Mouse (Mus musculus): ENCODE measurements at regions not wholly inside any gene's neighbourhood (a gene's known extent, or its start where the extent isn't known, plus 50 kb on each side); places are given as distances from the start of the nearest gene placed in this dataset.

DNA sequence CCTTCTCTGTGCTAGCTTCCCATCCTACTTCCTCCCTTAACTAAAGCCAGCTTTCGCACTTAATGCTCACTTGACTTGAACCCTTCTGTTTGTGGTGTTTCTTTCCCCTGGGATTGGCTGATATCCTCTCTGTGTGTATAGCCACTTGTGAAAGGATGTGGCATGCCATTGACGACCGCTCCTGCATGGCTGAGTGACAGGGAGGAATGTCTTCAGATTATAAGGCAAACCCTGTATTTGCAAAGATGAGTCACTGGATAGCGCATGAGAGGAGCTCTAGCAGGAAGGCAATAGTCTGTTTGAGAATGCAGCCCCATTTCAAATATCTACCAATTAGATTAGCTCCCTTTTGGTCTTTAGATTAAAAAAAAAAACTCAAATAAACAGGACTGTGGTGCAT is 243.3 kb downstream of the Igsf11 start:
- no peaks in the 10 kb centered on the region for H3K9me3 ChIP-seq (ENCODE audit: control insufficient read depth, low read depth, low read length)
- no peak for ATAC-seq (ENCODE audit: insufficient number of reproducible peaks, insufficient read depth, low FRiP score, low read depth)
- no peak overlapping the region for H3K9ac ChIP-seq (replicated peaks; ENCODE audit: low read depth, low read length)
- no peak overlapping the region for H3K4me2 ChIP-seq (replicated peaks; ENCODE audit: low read depth, low read length)
- no peaks in the 10 kb centered on the region for H3K36me3 ChIP-seq (ENCODE audit: control insufficient read depth, insufficient read depth, low read length)
- no peak overlapping the region for H3K27ac ChIP-seq (ENCODE audit: low read length)
- 60% methylated on average over 4 of the region's 4 CpGs for WGBS
- no peaks in the 10 kb centered on the region for H3K27me3 ChIP-seq (ENCODE audit: control insufficient read depth, insufficient read depth, low read length)
- H3K4me1 ChIP-seq (ENCODE audit: control insufficient read depth, insufficient read depth, low read length): no peaks in the 10 kb centered on the region
- H3K4me3 ChIP-seq (ENCODE audit: low read depth, low read length): no peak overlapping the region

- 46% methylated on average over 2 of the region's 2 CpGs for WGBS
- no peak overlapping the region for H3K27ac ChIP-seq (ENCODE audit: low read length)
These were observed 254.7 kb downstream of the Igsf11 start for GRCm38 (mm10) chr16:39147151-39147550.

GRCm38 (mm10) chr16:39151325-39152318 is 259.2 kb downstream of the Igsf11 start:
- 74% methylated on average over 9 of the region's 9 CpGs for WGBS
- H3K27ac ChIP-seq (ENCODE audit: low read length): no peak overlapping the region
- H3K4me1 ChIP-seq (ENCODE audit: control insufficient read depth, insufficient read depth, low read length): no peaks in the 10 kb centered on the region
- no peak overlapping the region for H3K4me3 ChIP-seq (ENCODE audit: low read depth, low read length)
- H3K36me3 ChIP-seq (ENCODE audit: control insufficient read depth, insufficient read depth, low read length): no peaks in the 10 kb centered on the region
- H3K9ac ChIP-seq (replicated peaks; ENCODE audit: low read depth, low read length): no peak overlapping the region
- no peak overlapping the region for H3K4me2 ChIP-seq (replicated peaks; ENCODE audit: low read depth, low read length)
- no peaks in the 10 kb centered on the region for H3K9me3 ChIP-seq (ENCODE audit: control insufficient read depth, low read depth, low read length)
- H3K27me3 ChIP-seq (ENCODE audit: control insufficient read depth, insufficient read depth, low read length): no peaks in the 10 kb centered on the region
- no peak for ATAC-seq (ENCODE audit: insufficient number of reproducible peaks, insufficient read depth, low FRiP score, low read depth)

More at GRCm38 (mm10) chr16:39147151-39147550, 254.7 kb downstream of the Igsf11 start:
- Histone ChIP-seq H3K4me3 (ENCODE audit: low read depth, low read length) (no peak overlapping the region), H3K9ac (replicated peaks; ENCODE audit: low read depth, low read length) (no peak overlapping the region), H3K27me3 (ENCODE audit: control insufficient read depth, insufficient read depth, low read length) (no peaks in the 10 kb centered on the region), H3K4me2 (replicated peaks; ENCODE audit: low read depth, low read length) (no peak overlapping the region), H3K9me3 (ENCODE audit: control insufficient read depth, low read depth, low read length) (no peaks in the 10 kb centered on the region), H3K4me1 (ENCODE audit: control insufficient read depth, insufficient read depth, low read length) (no peaks in the 10 kb centered on the region), H3K36me3 (ENCODE audit: control insufficient read depth, insufficient read depth, low read length) (no peaks in the 10 kb centered on the region)
- ATAC-seq (ENCODE audit: insufficient number of reproducible peaks, insufficient read depth, low FRiP score, low read depth): no peak

- Histone ChIP-seq H3K4me1 (ENCODE audit: control insufficient read depth, insufficient read depth, low read length) (no peaks in the 10 kb centered on the region), H3K4me2 (replicated peaks; ENCODE audit: low read depth, low read length) (no peak overlapping the region), H3K4me3 (ENCODE audit: low read depth, low read length) (no peak overlapping the region), H3K9ac (replicated peaks; ENCODE audit: low read depth, low read length) (no peak overlapping the region), H3K9me3 (ENCODE audit: control insufficient read depth, low read depth, low read length) (no peaks in the 10 kb centered on the region), H3K27me3 (ENCODE audit: control insufficient read depth, insufficient read depth, low read length) (no peaks in the 10 kb centered on the region), H3K36me3 (ENCODE audit: control insufficient read depth, insufficient read depth, low read length) (no peaks in the 10 kb centered on the region), H3K27ac (ENCODE audit: low read length) (no peak overlapping the region)
- 37% methylated on average over 3 of the region's 3 CpGs for WGBS
- no peak for ATAC-seq (ENCODE audit: insufficient number of reproducible peaks, insufficient read depth, low FRiP score, low read depth)
These were observed 266.4 kb downstream of the Igsf11 start for GRCm38 (mm10) chr16:39158893-39159292.

- H3K9ac ChIP-seq (replicated peaks; ENCODE audit: low read depth, low read length): no peak overlapping the region
- H3K27ac ChIP-seq (ENCODE audit: low read length): no peak overlapping the region
- WGBS: 77% methylated on average over 7 of the region's 7 CpGs
- no peak overlapping the region for H3K4me2 ChIP-seq (replicated peaks; ENCODE audit: low read depth, low read length)
- H3K9me3 ChIP-seq (ENCODE audit: control insufficient read depth, low read depth, low read length): no peaks in the 10 kb centered on the region
- no peak for ATAC-seq (ENCODE audit: insufficient number of reproducible peaks, insufficient read depth, low FRiP score, low read depth)
- no peaks in the 10 kb centered on the region for H3K27me3 ChIP-seq (ENCODE audit: control insufficient read depth, insufficient read depth, low read length)
- no peaks in the 10 kb centered on the region for H3K4me1 ChIP-seq (ENCODE audit: control insufficient read depth, insufficient read depth, low read length)
- no peak overlapping the region for H3K4me3 ChIP-seq (ENCODE audit: low read depth, low read length)
- no peaks in the 10 kb centered on the region for H3K36me3 ChIP-seq (ENCODE audit: control insufficient read depth, insufficient read depth, low read length)
These were observed 267.3 kb downstream of the Igsf11 start for GRCm38 (mm10) chr16:39159725-39160124.

GRCm38 (mm10) chr16:39162684-39163083 is 270.2 kb downstream of the Igsf11 start:
- H3K27ac ChIP-seq (ENCODE audit: low read length): no peak overlapping the region
- no peak overlapping the region for H3K4me3 ChIP-seq (ENCODE audit: low read depth, low read length)
- H3K4me1 ChIP-seq (ENCODE audit: control insufficient read depth, insufficient read depth, low read length): no peaks in the 10 kb centered on the region
- H3K9me3 ChIP-seq (ENCODE audit: control insufficient read depth, low read depth, low read length): no peaks in the 10 kb centered on the region
- no peak for ATAC-seq (ENCODE audit: insufficient number of reproducible peaks, insufficient read depth, low FRiP score, low read depth)
- no peak overlapping the region for H3K4me2 ChIP-seq (replicated peaks; ENCODE audit: low read depth, low read length)
- no peaks in the 10 kb centered on the region for H3K27me3 ChIP-seq (ENCODE audit: control insufficient read depth, insufficient read depth, low read length)
- H3K36me3 ChIP-seq (ENCODE audit: control insufficient read depth, insufficient read depth, low read length): no peaks in the 10 kb centered on the region
- H3K9ac ChIP-seq (replicated peaks; ENCODE audit: low read depth, low read length): no peak overlapping the region
- 31% methylated on average over 1 of the region's 1 CpGs for WGBS

DNA sequence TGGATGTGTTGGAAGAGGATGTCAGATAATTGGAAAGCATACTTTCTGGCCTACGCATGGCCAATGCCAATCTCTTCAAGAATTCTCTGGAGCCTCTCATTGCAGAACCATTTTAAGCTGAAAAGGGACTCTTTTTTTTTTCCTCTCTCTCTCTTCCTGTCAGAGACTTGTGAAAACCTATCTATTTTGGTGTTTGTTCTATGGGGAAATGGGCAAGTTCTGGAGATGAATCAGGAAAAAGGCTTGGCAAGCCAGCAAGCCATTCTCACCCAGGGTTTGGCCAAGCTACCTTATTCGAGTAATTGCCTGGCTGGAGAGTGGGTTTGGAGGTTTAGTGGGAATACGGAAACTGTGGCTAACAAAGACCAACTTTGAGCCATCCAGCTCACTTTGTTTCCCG is 299.4 kb downstream of the Igsf11 start:
- Histone ChIP-seq H3K4me1 (ENCODE audit: control insufficient read depth, insufficient read depth, low read length) (no peaks in the 10 kb centered on the region), H3K27ac (ENCODE audit: low read length) (no peak overlapping the region), H3K36me3 (ENCODE audit: control insufficient read depth, insufficient read depth, low read length) (no peaks in the 10 kb centered on the region), H3K9ac (replicated peaks; ENCODE audit: low read depth, low read length) (no peak overlapping the region), H3K27me3 (ENCODE audit: control insufficient read depth, insufficient read depth, low read length) (no peaks in the 10 kb centered on the region), H3K9me3 (ENCODE audit: control insufficient read depth, low read depth, low read length) (no peaks in the 10 kb centered on the region), H3K4me2 (replicated peaks; ENCODE audit: low read depth, low read length) (no peak overlapping the region), H3K4me3 (ENCODE audit: low read depth, low read length) (no peak overlapping the region)
- 86% methylated on average over 4 of the region's 4 CpGs for WGBS
- no peak for ATAC-seq (ENCODE audit: insufficient number of reproducible peaks, insufficient read depth, low FRiP score, low read depth)

GRCm38 (mm10) chr16:39195431-39195830 is 303.0 kb downstream of the Igsf11 start:
- H3K27me3 ChIP-seq (ENCODE audit: control insufficient read depth, insufficient read depth, low read length): no peaks in the 10 kb centered on the region
- 92% methylated on average over 1 of the region's 1 CpGs for WGBS
- H3K9ac ChIP-seq (replicated peaks; ENCODE audit: low read depth, low read length): no peak overlapping the region
- ATAC-seq (ENCODE audit: insufficient number of reproducible peaks, insufficient read depth, low FRiP score, low read depth): no peak
- no peak overlapping the region for H3K27ac ChIP-seq (ENCODE audit: low read length)
- H3K4me2 ChIP-seq (replicated peaks; ENCODE audit: low read depth, low read length): no peak overlapping the region
- no peak overlapping the region for H3K4me3 ChIP-seq (ENCODE audit: low read depth, low read length)
- H3K36me3 ChIP-seq (ENCODE audit: control insufficient read depth, insufficient read depth, low read length): no peaks in the 10 kb centered on the region
- no peaks in the 10 kb centered on the region for H3K9me3 ChIP-seq (ENCODE audit: control insufficient read depth, low read depth, low read length)
- H3K4me1 ChIP-seq (ENCODE audit: control insufficient read depth, insufficient read depth, low read length): no peaks in the 10 kb centered on the region

Data from stomach, embryonic 14.5 days (tissue).